Mouse (Mus musculus): ENCODE measurements around the gene Hmga1b. TPM values are rescaled to one million over a fixed set of nuclear protein-coding genes. Genes with fewer than 3 reads are reported as not detected.
"Not testable (repeated sequence)": the region's sequence is repeated elsewhere in the genome, so short reads cannot be mapped to it uniquely, and the experiment has no call there.

The Hmga1b gene
- polyA plus RNA-seq, 1 experiment from 2014 or later = 5.3 TPM

DNA sequence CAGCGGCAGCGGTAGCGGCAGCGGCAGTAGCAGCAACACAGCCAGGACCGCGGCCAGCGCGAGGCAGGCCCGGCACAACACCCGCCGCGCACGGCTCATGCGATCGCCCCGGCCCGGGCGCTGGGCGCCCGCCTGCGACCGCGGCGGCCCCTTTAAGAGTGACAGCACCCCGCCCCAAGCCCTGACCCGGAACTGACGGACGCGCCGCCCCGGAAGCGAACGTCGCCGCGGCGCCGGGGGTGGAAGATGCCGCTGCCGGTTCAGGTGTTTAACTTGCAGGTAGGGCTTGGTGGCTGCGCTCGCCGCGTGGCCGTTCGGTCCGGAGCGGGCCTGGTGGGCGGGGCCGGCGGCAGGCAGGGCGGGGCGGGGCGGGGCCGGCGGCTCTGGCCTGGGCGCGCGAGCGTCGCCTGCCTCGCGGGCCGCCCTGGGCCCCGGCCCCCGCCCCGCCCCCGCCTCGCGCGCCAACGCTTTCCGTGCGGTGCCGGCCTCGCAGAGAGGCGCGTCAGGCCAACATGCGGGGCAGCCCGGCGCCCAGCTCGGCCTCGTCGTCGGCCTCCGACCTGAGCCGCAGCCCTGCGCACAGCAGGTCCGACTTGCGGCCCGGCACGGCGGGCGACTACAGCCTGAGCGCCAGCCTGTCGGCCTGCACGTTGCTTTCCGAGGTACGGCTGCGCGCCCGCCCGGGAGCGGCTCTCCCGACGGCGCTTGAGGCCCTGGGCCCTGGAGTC is 21.6 kb downstream of the Hmga1b start, which contains the start of the genes Rfng and Gps1:
Gene Rfng, minus strand, starts transcription at position 144 of the 728 bp plus-strand sequence.
Gene Gps1, plus strand, starts transcription at position 209 of the 728 bp plus-strand sequence.
- H3K36me3 ChIP-seq (ENCODE audit: insufficient read depth) = peaks cover 50% of the 10 kb centered on the region
- under 1% methylated on average over 102 of the region's 107 CpGs for WGBS
- peaks cover 8% of the 10 kb centered on the region; the same call in 1 of the 2 replicates for H3K4me1 ChIP-seq (ENCODE audit: insufficient read depth)
- TF ChIP-seq CTCF (IDR thresholded peaks at IDR 0.05; ENCODE audit: low read depth) = no peak
- H3K4me2 ChIP-seq = peak within 1 kb of the TSS; percentile 98
- ATAC-seq (ENCODE audit: insufficient read depth) (peak; percentile 88), DNase-seq (peak; percentile 90)
- no peaks in the 10 kb centered on the region for H3K27me3 ChIP-seq (ENCODE audit: insufficient read depth, low read length)
- peak within 1 kb of the TSS; percentile 87 for H3K9ac ChIP-seq
- H3K9me3 ChIP-seq (ENCODE audit: low read depth, low read length) = no peaks in the 10 kb centered on the region
- peak within 1 kb of the TSS; percentile 93 for H3K4me3 ChIP-seq (ENCODE audit: low read depth, low read length)
- H3K27ac ChIP-seq (ENCODE audit: low read depth) = peak within 1 kb of the TSS; percentile 81

DNA sequence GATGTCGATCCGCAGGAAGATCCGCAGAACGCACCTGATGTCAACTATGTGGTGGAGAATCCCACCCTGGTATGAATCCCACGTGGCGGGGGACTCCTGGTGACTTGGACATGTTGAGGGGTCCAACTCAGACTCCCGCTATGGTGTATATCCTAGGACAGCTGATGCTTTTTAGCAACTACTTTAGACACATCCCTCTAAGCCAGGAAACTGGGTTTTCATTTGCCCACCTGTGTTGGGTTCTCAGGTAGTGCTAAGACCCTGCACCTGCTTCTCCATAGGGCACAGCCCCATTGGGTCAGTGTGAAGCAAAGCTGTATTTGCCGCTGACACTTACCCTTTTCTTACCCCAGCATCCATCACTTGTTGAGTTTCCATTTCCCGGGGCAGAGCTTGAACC is 22.6 kb downstream of the Hmga1b start:
- no peak for TF ChIP-seq CTCF (IDR thresholded peaks at IDR 0.05; ENCODE audit: low read depth)
- 32% methylated on average over 9 of the region's 9 CpGs for WGBS
- Histone ChIP-seq H3K36me3 (ENCODE audit: insufficient read depth) (peaks cover 59% of the 10 kb centered on the region), H3K27me3 (ENCODE audit: insufficient read depth, low read length) (no peaks in the 10 kb centered on the region), H3K27ac (ENCODE audit: low read depth) (no peak overlapping the region), H3K4me3 (ENCODE audit: low read depth, low read length) (peak overlapping the region; percentile 93), H3K9me3 (ENCODE audit: low read depth, low read length) (no peaks in the 10 kb centered on the region), H3K4me1 (ENCODE audit: insufficient read depth) (peaks cover 8% of the 10 kb centered on the region; the same call in 1 of the 2 replicates), H3K9ac (peak overlapping the region; percentile 87), H3K4me2 (peak overlapping the region; percentile 98)
- DNase-seq (no peak), ATAC-seq (ENCODE audit: insufficient read depth) (no peak)

GRCm38 (mm10) chr11:120788460-120788859 is 25.9 kb downstream of the Hmga1b start:
- WGBS = 89% methylated on average over 9 of the region's 10 CpGs
- not testable (repeated sequence) for H3K9me3 ChIP-seq (ENCODE audit: low read depth, low read length); H3K9ac ChIP-seq; H3K27me3 ChIP-seq (ENCODE audit: insufficient read depth, low read length); ATAC-seq (ENCODE audit: insufficient read depth); DNase-seq; H3K4me2 ChIP-seq; H3K4me3 ChIP-seq (ENCODE audit: low read depth, low read length); H3K27ac ChIP-seq (ENCODE audit: low read depth); H3K4me1 ChIP-seq (ENCODE audit: insufficient read depth)
- H3K36me3 ChIP-seq (ENCODE audit: insufficient read depth) = peaks cover 80% of the 10 kb centered on the region

- no peak overlapping the region for H3K27ac ChIP-seq (ENCODE audit: low read depth)
Observed at GRCm38 (mm10) chr11:120789355-120789754, 26.8 kb downstream of the Hmga1b start.

GRCm38 (mm10) chr11:120789810-120790209 is 27.2 kb downstream of the Hmga1b start:
- DNase-seq (no peak), ATAC-seq (ENCODE audit: insufficient read depth) (no peak)
- WGBS = 85% methylated on average over 3 of the region's 3 CpGs
- 0 out of 2 replicates have a peak, but pooled peaks cover 4% of the 10 kb centered on the region for H3K4me1 ChIP-seq (ENCODE audit: insufficient read depth)
- no peak overlapping the region for H3K4me3 ChIP-seq (ENCODE audit: low read depth, low read length)
- H3K27ac ChIP-seq (ENCODE audit: low read depth) = no peak overlapping the region
- no peaks in the 10 kb centered on the region for H3K27me3 ChIP-seq (ENCODE audit: insufficient read depth, low read length)
- peaks cover 94% of the 10 kb centered on the region for H3K36me3 ChIP-seq (ENCODE audit: insufficient read depth)
- TF ChIP-seq CTCF (IDR thresholded peaks at IDR 0.05; ENCODE audit: low read depth) = no peak
- H3K9ac ChIP-seq = no peak overlapping the region
- H3K9me3 ChIP-seq (ENCODE audit: low read depth, low read length) = no peaks in the 10 kb centered on the region
- H3K4me2 ChIP-seq = no peak overlapping the region

More at GRCm38 (mm10) chr11:120789355-120789754, 26.8 kb downstream of the Hmga1b start:
- WGBS = 77% methylated on average over 4 of the region's 4 CpGs
- no peaks in the 10 kb centered on the region for H3K9me3 ChIP-seq (ENCODE audit: low read depth, low read length)
- DNase-seq = no peak
- H3K27me3 ChIP-seq (ENCODE audit: insufficient read depth, low read length) = no peaks in the 10 kb centered on the region
- peaks cover 89% of the 10 kb centered on the region for H3K36me3 ChIP-seq (ENCODE audit: insufficient read depth)
- 0 out of 2 replicates have a peak, but pooled peaks cover 4% of the 10 kb centered on the region for H3K4me1 ChIP-seq (ENCODE audit: insufficient read depth)
- no peak overlapping the region for H3K4me3 ChIP-seq (ENCODE audit: low read depth, low read length)
- no peak overlapping the region for H3K4me2 ChIP-seq
- TF ChIP-seq CTCF (IDR thresholded peaks at IDR 0.05; ENCODE audit: low read depth) = no peak
- H3K9ac ChIP-seq = no peak overlapping the region
- no peak for ATAC-seq (ENCODE audit: insufficient read depth)

DNA sequence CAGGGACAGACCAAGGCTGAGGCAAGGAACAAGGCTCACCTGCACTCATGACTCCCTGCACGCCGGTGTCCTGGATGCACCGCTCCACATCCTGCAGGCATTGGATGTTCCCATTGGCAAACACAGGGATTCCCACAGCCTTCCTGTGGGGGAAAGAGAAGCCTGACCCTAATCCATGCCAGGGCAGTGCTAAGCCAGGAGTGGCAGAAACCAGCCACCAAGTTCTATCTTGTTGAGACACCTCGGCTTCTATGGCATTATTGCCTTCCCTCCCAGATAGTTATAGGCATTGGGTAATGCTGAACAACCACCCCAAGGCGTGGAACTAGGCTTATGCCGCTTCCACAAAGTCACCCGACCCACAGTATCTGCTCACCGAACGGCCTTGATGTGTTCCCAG is 30.1 kb downstream of the Hmga1b start:
- DNase-seq (no peak), ATAC-seq (ENCODE audit: insufficient read depth) (no peak)
- Histone ChIP-seq H3K4me3 (ENCODE audit: low read depth, low read length) (no peak overlapping the region), H3K27me3 (ENCODE audit: insufficient read depth, low read length) (no peaks in the 10 kb centered on the region), H3K9me3 (ENCODE audit: low read depth, low read length) (no peaks in the 10 kb centered on the region), H3K9ac (no peak overlapping the region), H3K4me1 (ENCODE audit: insufficient read depth) (peaks cover 5% of the 10 kb centered on the region; the same call in 1 of the 2 replicates), H3K27ac (ENCODE audit: low read depth) (no peak overlapping the region), H3K36me3 (ENCODE audit: insufficient read depth) (peaks cover 71% of the 10 kb centered on the region), H3K4me2 (no peak overlapping the region)
- no peak for TF ChIP-seq CTCF (IDR thresholded peaks at IDR 0.05; ENCODE audit: low read depth)
- WGBS = 91% methylated on average over 9 of the region's 9 CpGs

Measured in lung, embryonic 14.5 days (tissue).